Mouse (Mus musculus): ENCODE results near the gene Cnfn. TPM values are rescaled to one million over a fixed set of nuclear protein-coding genes. Genes with fewer than 3 reads are reported as not detected.
A peak's percentile ranks its signal among the peaks of the same experiment; 100 is the strongest.

Gene Cnfn
- polyA plus RNA-seq, 1 experiment from 2014 or later: not detected

GRCm38 (mm10) chr7:25396621-25397020 is 27.1 kb upstream of the Cnfn start:
- Histone ChIP-seq H3K36me3 (no peaks in the 10 kb centered on the region), H3K27ac (peak overlapping the region; percentile 80), H3K4me3 (peak overlapping the region; percentile 62), H3K9me3 (replicated peaks) (no peaks in the 10 kb centered on the region), H3K4me1 (peaks cover 59% of the 10 kb centered on the region), H3K27me3 (ENCODE audit: low read depth, poor library complexity, severe bottlenecking) (0 out of 2 replicates have a peak, but pooled peaks cover 8% of the 10 kb centered on the region)
- DNase-seq (ENCODE audit: low spot score): no peak
- WGBS: 89% methylated on average over 14 of the region's 14 CpGs

- Histone ChIP-seq H3K4me1 (peaks cover 58% of the 10 kb centered on the region), H3K36me3 (no peaks in the 10 kb centered on the region), H3K9me3 (replicated peaks) (no peaks in the 10 kb centered on the region), H3K27ac (peak overlapping the region; percentile 80), H3K27me3 (ENCODE audit: low read depth, poor library complexity, severe bottlenecking) (0 out of 2 replicates have a peak, but pooled peaks cover 8% of the 10 kb centered on the region), H3K4me3 (peak overlapping the region; percentile 62)
- 7% methylated on average over 52 of the region's 52 CpGs for WGBS
- peak; percentile 95 for DNase-seq (ENCODE audit: low spot score)
Observed at GRCm38 (mm10) chr7:25395558-25396521, 26.3 kb upstream of the Cnfn start.

DNA sequence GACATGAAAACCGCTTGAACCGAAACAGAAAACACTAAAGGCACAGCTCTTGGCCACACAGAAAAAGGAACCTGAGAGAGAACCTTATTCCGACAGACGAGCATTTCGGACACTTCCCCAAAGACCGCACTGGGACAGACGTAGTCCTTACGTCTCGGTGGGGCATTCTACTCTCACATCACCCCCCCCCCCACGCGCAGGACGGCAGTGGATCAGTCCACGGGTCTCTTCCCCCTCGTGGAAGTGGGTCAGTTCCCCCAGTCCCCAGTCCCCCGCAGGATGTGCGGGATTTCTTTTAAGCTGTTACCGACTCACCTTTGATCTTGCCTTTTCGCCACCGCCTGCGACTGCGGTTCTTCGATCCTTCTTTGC is 25.6 kb upstream of the Cnfn start:
- no peak for DNase-seq (ENCODE audit: low spot score)
- H3K27ac ChIP-seq: peak overlapping the region; percentile 80
- peaks cover 59% of the 10 kb centered on the region for H3K4me1 ChIP-seq
- peak overlapping the region; percentile 62 for H3K4me3 ChIP-seq
- WGBS: 1% methylated on average over 22 of the region's 22 CpGs
- no peaks in the 10 kb centered on the region for H3K36me3 ChIP-seq
- H3K27me3 ChIP-seq (ENCODE audit: low read depth, poor library complexity, severe bottlenecking): 0 out of 2 replicates have a peak, but pooled peaks cover 8% of the 10 kb centered on the region
- no peaks in the 10 kb centered on the region for H3K9me3 ChIP-seq (replicated peaks)

DNA sequence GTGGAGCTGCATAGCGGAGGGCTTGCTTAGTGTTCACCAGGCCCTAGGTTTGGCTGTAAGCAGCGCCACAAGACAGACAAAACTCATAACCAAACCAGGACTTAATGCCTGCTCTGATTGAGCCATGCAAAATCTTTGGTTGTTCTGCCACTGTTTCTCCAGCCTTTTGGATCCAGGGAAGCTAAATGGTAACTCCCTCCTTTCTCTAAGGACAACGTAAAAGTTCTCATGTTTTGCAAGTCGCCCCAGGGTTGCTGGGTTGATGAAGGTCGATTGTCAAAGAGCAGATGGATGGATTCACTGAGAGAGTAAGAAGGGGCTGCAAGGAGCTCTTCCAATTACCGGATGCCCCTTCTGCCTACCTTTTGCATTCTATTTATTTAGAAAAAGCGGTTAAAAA is 25.2 kb upstream of the Cnfn start:
- Histone ChIP-seq H3K9me3 (replicated peaks) (no peaks in the 10 kb centered on the region), H3K4me3 (peak overlapping the region; percentile 62), H3K27me3 (ENCODE audit: low read depth, poor library complexity, severe bottlenecking) (0 out of 2 replicates have a peak, but pooled peaks cover 8% of the 10 kb centered on the region), H3K36me3 (no peaks in the 10 kb centered on the region), H3K27ac (no peak overlapping the region; the same call in 1 of the 2 replicates), H3K4me1 (peaks cover 61% of the 10 kb centered on the region)
- WGBS: 23% methylated on average over 7 of the region's 7 CpGs
- DNase-seq (ENCODE audit: low spot score): no peak

GRCm38 (mm10) chr7:25393451-25394210 is 24.1 kb upstream of the Cnfn start:
- 78% methylated on average over 8 of the region's 8 CpGs for WGBS
- no peak for DNase-seq (ENCODE audit: low spot score)
- peaks cover 1% of the 10 kb centered on the region; the same call in 1 of the 2 replicates for H3K36me3 ChIP-seq

DNA sequence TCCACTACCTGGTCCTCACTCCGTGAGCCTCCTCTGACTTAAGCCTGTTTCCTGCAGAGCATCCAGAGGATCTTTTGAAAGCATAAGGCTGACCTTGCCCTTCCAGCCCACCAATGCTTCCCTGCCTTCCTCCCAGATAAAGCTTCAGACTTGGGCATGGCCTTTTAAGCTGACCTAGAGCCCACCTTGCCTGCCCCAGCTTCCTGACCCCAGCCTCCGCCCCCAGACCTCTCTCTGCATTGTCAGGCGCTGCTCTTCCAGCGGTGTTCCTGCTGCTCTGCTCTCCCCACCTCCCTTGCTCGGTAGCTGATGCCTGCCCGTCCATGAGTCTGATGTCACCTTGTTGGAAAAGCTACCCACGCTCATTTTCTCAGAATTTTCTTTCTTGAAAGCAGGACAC is 23.3 kb upstream of the Cnfn start:
- H3K36me3 ChIP-seq: peaks cover 9% of the 10 kb centered on the region
- H3K27ac ChIP-seq: no peak overlapping the region
- no peak overlapping the region for H3K4me3 ChIP-seq
- WGBS: 52% methylated on average over 7 of the region's 7 CpGs
- no peak for DNase-seq (ENCODE audit: low spot score)
- H3K27me3 ChIP-seq (ENCODE audit: low read depth, poor library complexity, severe bottlenecking): 0 out of 2 replicates have a peak, but pooled peaks cover 8% of the 10 kb centered on the region
- H3K9me3 ChIP-seq (replicated peaks): no peaks in the 10 kb centered on the region
- peaks cover 54% of the 10 kb centered on the region for H3K4me1 ChIP-seq

More at GRCm38 (mm10) chr7:25393451-25394210, 24.1 kb upstream of the Cnfn start:
- Histone ChIP-seq H3K27ac (no peak overlapping the region), H3K27me3 (ENCODE audit: low read depth, poor library complexity, severe bottlenecking) (0 out of 2 replicates have a peak, but pooled peaks cover 8% of the 10 kb centered on the region), H3K4me3 (no peak overlapping the region), H3K4me1 (peaks cover 62% of the 10 kb centered on the region), H3K9me3 (replicated peaks) (no peaks in the 10 kb centered on the region)

DNA sequence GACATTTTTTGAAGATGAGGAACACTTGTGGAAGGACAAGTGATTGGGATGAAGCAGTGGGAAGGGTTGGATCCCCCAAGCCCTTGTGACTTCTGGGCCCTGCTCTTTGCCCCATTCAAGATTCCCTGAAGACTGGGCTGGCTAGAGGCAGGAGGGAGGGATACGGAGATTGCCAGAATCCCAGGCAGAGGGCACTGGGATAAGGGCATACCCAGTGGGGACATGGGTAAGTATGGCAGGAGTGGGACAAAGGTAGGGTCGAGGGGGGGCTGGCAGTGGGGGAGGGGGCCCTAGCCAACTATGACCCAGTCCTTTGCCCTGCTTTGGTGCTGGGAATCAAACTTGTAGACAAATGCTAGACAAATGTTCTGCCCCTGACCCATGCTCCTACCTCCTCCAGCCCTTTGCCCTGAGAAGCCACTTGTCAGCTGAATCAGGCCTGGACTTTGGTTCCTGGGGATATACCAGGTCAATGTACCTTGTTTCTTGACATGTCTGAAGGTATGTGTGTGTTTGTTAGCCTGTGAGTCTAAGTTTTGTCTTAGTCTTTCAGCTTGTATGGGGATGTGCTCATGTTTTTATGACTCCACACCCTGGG is 22.4 kb upstream of the Cnfn start:
- no peak for DNase-seq (ENCODE audit: low spot score)
- H3K4me3 ChIP-seq: no peak overlapping the region
- no peak overlapping the region for H3K27ac ChIP-seq
- H3K36me3 ChIP-seq: peaks cover 18% of the 10 kb centered on the region
- 0 out of 2 replicates have a peak, but pooled peaks cover 8% of the 10 kb centered on the region for H3K27me3 ChIP-seq (ENCODE audit: low read depth, poor library complexity, severe bottlenecking)
- 78% methylated on average over 2 of the region's 2 CpGs for WGBS
- no peaks in the 10 kb centered on the region for H3K9me3 ChIP-seq (replicated peaks)
- peaks cover 50% of the 10 kb centered on the region for H3K4me1 ChIP-seq

GRCm38 (mm10) chr7:25390986-25391385 is 21.5 kb upstream of the Cnfn start:
- Histone ChIP-seq H3K27ac (no peak overlapping the region), H3K36me3 (peaks cover 23% of the 10 kb centered on the region), H3K4me3 (no peak overlapping the region), H3K9me3 (replicated peaks) (no peaks in the 10 kb centered on the region), H3K27me3 (ENCODE audit: low read depth, poor library complexity, severe bottlenecking) (0 out of 2 replicates have a peak, but pooled peaks cover 8% of the 10 kb centered on the region), H3K4me1 (peaks cover 41% of the 10 kb centered on the region)
- WGBS: 56% methylated on average over 2 of the region's 2 CpGs
- DNase-seq (ENCODE audit: low spot score): no peak

- 0 out of 2 replicates have a peak, but pooled peaks cover 8% of the 10 kb centered on the region for H3K27me3 ChIP-seq (ENCODE audit: low read depth, poor library complexity, severe bottlenecking)
- H3K27ac ChIP-seq: no peak overlapping the region
- H3K9me3 ChIP-seq (replicated peaks): no peaks in the 10 kb centered on the region
- WGBS: 49% methylated on average over 8 of the region's 8 CpGs
- no peak for DNase-seq (ENCODE audit: low spot score)
- H3K4me1 ChIP-seq: peaks cover 40% of the 10 kb centered on the region
- H3K4me3 ChIP-seq: no peak overlapping the region
- peaks cover 29% of the 10 kb centered on the region for H3K36me3 ChIP-seq
Observed at GRCm38 (mm10) chr7:25390054-25390770, 20.7 kb upstream of the Cnfn start.

DNA sequence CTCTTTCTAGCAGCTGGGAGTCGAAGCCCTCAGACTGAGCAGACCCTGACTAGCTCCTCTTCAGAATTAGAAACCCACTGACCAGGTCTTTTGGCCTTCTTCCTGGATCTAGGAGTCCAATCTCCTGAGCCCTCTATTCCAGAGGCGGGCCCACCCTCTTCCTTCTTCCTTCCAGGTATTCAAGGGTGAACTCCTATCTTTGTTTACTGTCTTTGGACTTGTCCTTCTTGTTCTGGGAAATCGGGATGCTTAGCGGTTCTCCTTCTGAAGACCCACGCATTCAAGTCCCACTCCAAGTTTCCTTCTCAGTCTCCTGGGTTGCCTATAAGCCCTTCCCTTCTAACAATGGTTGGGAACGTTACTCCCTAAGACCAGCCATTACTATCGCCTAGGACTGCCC is 19.4 kb upstream of the Cnfn start:
- Histone ChIP-seq H3K36me3 (peaks cover 42% of the 10 kb centered on the region), H3K9me3 (replicated peaks) (no peaks in the 10 kb centered on the region), H3K4me1 (peaks cover 28% of the 10 kb centered on the region), H3K27me3 (ENCODE audit: low read depth, poor library complexity, severe bottlenecking) (no peaks in the 10 kb centered on the region), H3K27ac (no peak overlapping the region), H3K4me3 (no peak overlapping the region)
- no peak for DNase-seq (ENCODE audit: low spot score)
- 88% methylated on average over 7 of the region's 7 CpGs for WGBS

DNA sequence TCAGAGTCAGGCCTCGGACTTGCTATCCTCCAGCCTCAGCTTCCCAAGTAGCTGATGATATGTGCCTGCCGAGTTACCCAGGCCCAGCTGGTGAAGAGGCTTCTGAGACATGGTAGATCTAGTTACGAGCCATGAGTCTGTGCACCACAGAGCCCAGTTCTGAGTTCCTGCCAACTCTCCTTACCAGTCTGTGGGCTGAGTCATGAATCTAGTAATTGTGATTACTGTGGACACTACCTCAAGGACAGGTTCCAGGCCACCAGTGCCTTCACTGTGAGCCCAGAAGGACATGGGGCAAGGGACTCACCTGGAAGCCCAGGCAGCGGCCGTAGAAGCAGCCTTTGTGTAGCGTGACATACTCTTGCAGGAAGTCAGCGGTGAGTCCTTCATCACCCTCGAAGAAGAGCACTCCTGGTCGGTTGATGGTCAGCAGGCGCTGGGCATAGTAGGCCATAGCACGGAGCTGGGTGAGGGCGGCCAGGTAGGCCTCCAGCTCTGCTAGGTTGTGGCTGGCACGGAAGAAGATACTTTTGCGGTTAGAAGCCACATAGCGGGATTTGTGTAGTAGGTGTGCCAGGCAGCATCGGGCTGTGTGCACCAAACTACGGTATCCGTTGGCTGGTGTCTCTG is 18.4 kb upstream of the Cnfn start:
- H3K36me3 ChIP-seq: peaks cover 52% of the 10 kb centered on the region
- H3K4me3 ChIP-seq: no peak overlapping the region
- peaks cover 20% of the 10 kb centered on the region for H3K4me1 ChIP-seq
- no peaks in the 10 kb centered on the region for H3K27me3 ChIP-seq (ENCODE audit: low read depth, poor library complexity, severe bottlenecking)
- no peak for DNase-seq (ENCODE audit: low spot score)
- 95% methylated on average over 18 of the region's 18 CpGs for WGBS
- no peaks in the 10 kb centered on the region for H3K9me3 ChIP-seq (replicated peaks)
- no peak overlapping the region for H3K27ac ChIP-seq
